Mouse (Mus musculus) testis, adult 2 months (tissue): ENCODE data around the gene Tecta.

Experiments used
- CTCF ChIP-seq: fragments of 200-500 bp; IDR thresholded peaks from 2 replicates; pipeline ENCODE4 v1.5.1; 2012; ENCODE audit warnings: low read depth, mild to moderate bottlenecking, inconsistent platforms, low read length, moderate library complexity; ENCODE audit not compliant: control insufficient read depth, insufficient read depth, insufficient replicate concordance
- POLR2A ChIP-seq: fragments of 200-500 bp; IDR thresholded peaks from 2 replicates; pipeline ENCODE4 v1.6.1; 2012; ENCODE audit warnings: low read depth, mild to moderate bottlenecking, inconsistent platforms, low read length, moderate library complexity; ENCODE audit not compliant: control insufficient read depth

DNA sequence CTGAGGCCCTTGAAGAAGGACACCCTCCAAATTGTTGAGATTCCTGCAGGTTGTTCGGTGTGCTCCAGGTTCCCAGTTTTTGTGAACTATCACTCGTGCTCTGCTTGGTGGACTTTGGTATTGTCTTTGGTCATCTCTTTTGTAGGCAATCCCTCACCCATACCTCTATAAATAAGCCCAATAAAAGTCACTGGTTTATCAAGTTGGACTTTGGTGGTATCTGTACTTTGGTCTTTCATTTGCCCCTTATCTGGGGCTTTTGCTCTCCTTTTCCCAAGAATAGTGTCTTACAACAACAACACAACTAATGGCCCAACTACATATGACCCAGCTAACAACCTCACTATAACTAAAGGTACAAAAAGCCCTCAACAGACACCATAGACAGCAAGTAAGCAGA lies 41.5 kb upstream of the Tecta start:
- TF ChIP-seq CTCF (no peak), POLR2A (no peak)
